Mouse (Mus musculus) neural tube, embryonic 12.5 days (tissue): ENCODE results near the gene Fam89a. TPM values are rescaled to one million over a fixed set of nuclear protein-coding genes. Genes with fewer than 3 reads are reported as not detected.
A peak's percentile ranks its signal among the peaks of the same experiment; 100 is the strongest.

Experiments used
- ATAC-seq: fragments of 200-750 bp; cut with Nextera tagmentation; 2 replicates; pipeline ENCODE4 v1.8.0; 2017; ENCODE audit warnings: low read depth, mild to moderate bottlenecking, moderate TSS enrichment, moderate library complexity; ENCODE audit not compliant: low FRiP score
- H3K27ac ChIP-seq: fragments of 300-500 bp; sonication (generic); 2 replicates; pipeline ENCODE4 v1.5.1; 2016
- H3K27me3 ChIP-seq: fragments of 300-500 bp; sonication (generic); replicated peaks from 2 replicates; pipeline ENCODE4 v1.6.1; 2016; ENCODE audit warnings: mild to moderate bottlenecking
- H3K36me3 ChIP-seq: fragments of 300-500 bp; sonication (generic); 2 replicates; pipeline ENCODE4 v1.6.1; 2016; ENCODE audit warnings: mild to moderate bottlenecking
- H3K4me1 ChIP-seq: fragments of 300-500 bp; sonication (generic); 2 replicates; pipeline ENCODE4 v1.6.1; 2016
- H3K4me2 ChIP-seq: fragments of 300-500 bp; sonication (generic); replicated peaks from 2 replicates; pipeline ENCODE4 v1.6.1; 2016; ENCODE audit warnings: mild to moderate bottlenecking
- H3K4me3 ChIP-seq: fragments of 300-500 bp; sonication (generic); 2 replicates; pipeline ENCODE4 v1.5.1; 2016
- H3K9ac ChIP-seq: fragments of 300-500 bp; sonication (generic); 2 replicates; pipeline ENCODE4 v1.6.1; 2016; ENCODE audit warnings: mild to moderate bottlenecking
- H3K9me3 ChIP-seq: fragments of 300-500 bp; sonication (generic); 2 replicates; pipeline ENCODE4 v1.6.1; 2016; ENCODE audit warnings: mild to moderate bottlenecking
- WGBS: fragments of 180-500 bp; shearing (Covaris S2); methylation state at CpG from one replicate; pipeline ENCODE4 v1.1.7; 2016; 5-methylcytosine and 5-hydroxymethylcytosine counted together
- polyA plus RNA-seq: library from polyadenylated mRNA; unstranded; fragments of >200 nt; fragmentation: Nextera tagmentation; extraction: Ambion mirVana; gene quantifications from 2 replicates; pipeline ENCODE4 v1.2.1, GENCODE M21; 2016

Gene Fam89a
- polyA plus RNA-seq, 1 experiment from 2014 or later = 11.2 TPM

DNA sequence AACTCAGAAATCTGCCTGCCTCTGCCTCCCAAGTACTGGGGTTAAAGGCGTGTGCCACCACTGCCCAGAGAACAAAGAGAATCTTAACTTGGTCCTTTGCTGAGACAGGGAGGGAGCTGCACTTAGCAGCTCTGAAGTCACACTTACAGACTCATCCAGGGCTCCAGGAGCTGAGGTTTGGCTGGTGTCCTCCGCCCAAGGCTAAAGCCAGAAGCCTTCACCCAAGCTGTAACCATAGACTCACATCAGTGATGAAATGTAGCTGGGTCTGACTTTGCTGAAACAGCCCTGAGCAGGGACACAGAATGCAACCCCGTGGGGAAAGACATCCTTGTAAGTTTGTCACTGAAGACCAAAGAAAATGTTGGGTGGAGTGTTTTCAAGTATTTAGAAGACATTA lies 30.8 kb upstream of the Fam89a start:
- Histone ChIP-seq H3K36me3 (no peaks in the 10 kb centered on the region), H3K4me2 (no peak overlapping the region), H3K4me3 (no peak overlapping the region), H3K27me3 (no peaks in the 10 kb centered on the region), H3K4me1 (peaks cover 18% of the 10 kb centered on the region), H3K9me3 (no peaks in the 10 kb centered on the region), H3K9ac (no peak overlapping the region), H3K27ac (no peak overlapping the region)
- WGBS = 89% methylated on average over 3 of the region's 3 CpGs
- no peak for ATAC-seq

DNA sequence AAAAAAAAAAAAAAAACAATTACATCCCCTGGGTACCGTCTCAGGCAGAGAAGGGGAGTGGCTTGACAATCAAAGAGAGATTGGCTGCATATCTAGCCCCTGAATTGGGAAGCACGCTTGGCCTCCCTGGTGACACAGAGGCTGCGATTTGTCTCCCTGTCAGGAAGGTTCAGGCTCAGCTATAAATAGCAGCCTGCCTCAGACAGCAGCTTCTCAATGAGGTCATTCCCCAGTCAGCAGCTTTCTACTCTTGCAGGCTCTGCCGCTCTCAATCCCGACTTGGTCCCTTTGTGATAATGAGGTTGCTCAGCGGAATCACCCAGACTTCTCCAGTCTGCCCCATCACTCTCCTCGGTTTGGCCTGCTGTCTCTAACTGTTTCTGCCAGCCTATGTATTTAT lies 28.6 kb upstream of the Fam89a start:
- peak; percentile 74 for ATAC-seq
- WGBS = 6% methylated on average over 7 of the region's 7 CpGs
- Histone ChIP-seq H3K36me3 (no peaks in the 10 kb centered on the region), H3K27ac (peak overlapping the region; percentile 59), H3K4me2 (peak overlapping the region; percentile 35), H3K27me3 (no peaks in the 10 kb centered on the region), H3K4me1 (peaks cover 18% of the 10 kb centered on the region), H3K9ac (peak overlapping the region; percentile 38; the same call in 1 of the 2 replicates), H3K4me3 (no peak overlapping the region), H3K9me3 (no peaks in the 10 kb centered on the region)

DNA sequence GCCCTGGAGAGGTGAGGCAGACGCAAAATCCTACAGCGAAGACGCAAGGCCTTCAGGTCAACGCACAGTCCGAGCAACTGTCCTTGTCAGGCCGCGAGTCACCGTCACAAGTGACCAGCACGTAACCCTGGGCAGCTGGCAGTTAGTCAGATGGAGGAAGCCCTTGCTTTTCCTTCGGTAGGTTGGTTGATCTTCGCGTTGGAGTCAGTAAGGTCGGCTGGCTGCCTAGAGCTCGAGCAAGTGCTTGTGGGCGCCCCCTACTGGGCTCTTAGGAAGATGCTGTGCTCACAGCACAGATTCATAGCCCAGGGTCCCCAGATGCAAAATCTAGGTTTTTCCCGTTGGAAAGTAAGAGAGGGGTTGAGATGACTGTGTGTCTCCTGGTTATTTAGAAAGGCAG lies 24.1 kb upstream of the Fam89a start:
- no peaks in the 10 kb centered on the region for H3K9me3 ChIP-seq
- peak overlapping the region; percentile 40 for H3K4me2 ChIP-seq
- H3K4me3 ChIP-seq = no peak overlapping the region
- 16% methylated on average over 16 of the region's 16 CpGs for WGBS
- ATAC-seq = no peak
- H3K36me3 ChIP-seq = no peaks in the 10 kb centered on the region
- H3K27me3 ChIP-seq = no peaks in the 10 kb centered on the region
- peaks cover 5% of the 10 kb centered on the region for H3K4me1 ChIP-seq
- no peak overlapping the region for H3K27ac ChIP-seq
- no peak overlapping the region for H3K9ac ChIP-seq

DNA sequence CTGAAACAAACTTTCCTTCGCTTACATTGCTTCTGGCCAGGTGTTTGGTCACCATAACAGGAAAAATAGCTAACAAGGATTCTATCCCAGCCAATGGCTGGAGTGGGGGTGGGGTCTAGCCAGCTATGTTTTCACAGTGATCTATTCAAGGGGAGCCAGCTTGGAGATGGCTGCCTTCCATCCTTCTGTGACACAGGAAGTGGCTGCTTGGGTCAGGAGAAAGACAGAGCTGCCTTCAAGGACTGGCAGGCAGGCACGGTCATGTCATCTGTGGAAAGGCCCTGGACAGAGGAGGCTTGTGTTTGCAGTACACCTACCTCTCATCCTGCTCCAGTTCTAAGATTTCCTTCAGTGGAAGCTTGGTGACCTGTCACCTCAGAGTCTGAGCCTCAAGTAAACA lies 20.8 kb upstream of the Fam89a start:
- Histone ChIP-seq H3K4me2 (no peak overlapping the region), H3K4me3 (no peak overlapping the region), H3K4me1 (no peaks in the 10 kb centered on the region), H3K27ac (no peak overlapping the region), H3K9ac (no peak overlapping the region), H3K36me3 (no peaks in the 10 kb centered on the region), H3K27me3 (no peaks in the 10 kb centered on the region), H3K9me3 (no peaks in the 10 kb centered on the region)
- no peak for ATAC-seq
- WGBS = 74% methylated on average over 2 of the region's 2 CpGs

DNA sequence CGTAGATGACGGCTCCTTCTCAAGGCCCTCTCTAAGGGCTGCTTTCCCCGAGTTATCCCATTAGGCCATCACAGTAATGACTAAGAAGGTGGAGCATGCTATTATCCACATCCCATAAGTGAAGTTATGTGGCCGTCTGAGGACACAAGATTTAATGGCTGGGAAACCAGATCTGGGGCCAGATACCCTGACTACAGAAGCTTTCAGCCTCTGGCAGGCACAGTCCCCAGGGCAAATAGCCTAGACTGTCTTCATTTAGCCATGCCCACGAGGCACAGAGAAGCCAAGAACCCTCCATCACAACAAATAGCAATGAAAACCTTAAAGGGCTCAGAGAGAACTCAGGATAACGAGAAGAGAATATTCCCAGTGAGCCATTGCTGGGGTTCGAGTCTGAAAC lies 11.4 kb upstream of the Fam89a start:
- Histone ChIP-seq H3K27ac (no peak overlapping the region), H3K4me1 (no peaks in the 10 kb centered on the region), H3K9ac (no peak overlapping the region), H3K4me3 (no peak overlapping the region), H3K36me3 (no peaks in the 10 kb centered on the region), H3K9me3 (no peaks in the 10 kb centered on the region), H3K4me2 (no peak overlapping the region), H3K27me3 (no peaks in the 10 kb centered on the region)
- 63% methylated on average over 7 of the region's 7 CpGs for WGBS
- no peak for ATAC-seq

DNA sequence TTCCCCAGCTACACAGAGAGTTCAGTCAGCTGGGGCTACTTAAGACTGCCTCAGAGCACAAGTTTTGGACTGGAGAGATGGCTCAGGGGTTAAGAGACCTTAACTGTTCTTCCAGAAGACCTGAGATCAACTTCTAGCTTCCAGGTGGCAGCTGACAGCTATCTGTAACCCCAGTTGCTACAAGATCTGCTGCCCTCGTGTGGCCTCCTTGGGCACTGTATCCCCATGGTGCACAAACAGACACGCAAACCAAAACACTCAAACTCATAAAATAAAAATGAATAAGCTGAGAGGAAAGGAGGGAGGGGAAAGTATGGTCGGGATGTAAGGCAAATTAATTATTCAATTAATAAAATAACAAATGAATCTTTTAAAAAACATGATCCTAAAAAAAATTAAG lies 6.9 kb upstream of the Fam89a start:
- Histone ChIP-seq H3K27me3 (0 out of 2 replicates have a peak, but pooled peaks cover 5% of the 10 kb centered on the region), H3K9me3 (no peaks in the 10 kb centered on the region), H3K9ac (no peak overlapping the region), H3K4me1 (no peaks in the 10 kb centered on the region), H3K27ac (no peak overlapping the region), H3K4me2 (no peak overlapping the region), H3K36me3 (no peaks in the 10 kb centered on the region), H3K4me3 (no peak overlapping the region)
- WGBS = 50% methylated on average over 3 of the region's 3 CpGs
- no peak for ATAC-seq

DNA sequence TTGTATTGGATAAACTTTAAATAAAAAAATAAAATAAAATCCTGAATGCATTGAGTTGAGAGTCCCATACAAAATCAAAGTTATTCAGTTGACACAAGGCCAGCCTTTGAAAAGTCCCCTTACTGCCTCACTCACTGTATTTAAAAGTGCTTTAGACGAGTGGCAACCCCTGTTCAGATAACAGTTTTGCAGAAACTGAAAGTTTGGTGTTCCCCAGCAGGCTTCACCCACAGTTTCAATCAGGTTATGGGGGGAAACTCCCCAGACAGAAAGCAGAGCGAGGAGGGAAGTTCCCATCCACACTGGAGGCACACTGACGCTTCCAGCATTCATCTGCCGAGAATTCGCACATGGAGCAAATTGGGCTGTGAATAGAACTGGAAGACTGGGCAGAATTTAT lies 5.0 kb upstream of the Fam89a start:
- ATAC-seq = no peak
- WGBS = 69% methylated on average over 5 of the region's 5 CpGs

DNA sequence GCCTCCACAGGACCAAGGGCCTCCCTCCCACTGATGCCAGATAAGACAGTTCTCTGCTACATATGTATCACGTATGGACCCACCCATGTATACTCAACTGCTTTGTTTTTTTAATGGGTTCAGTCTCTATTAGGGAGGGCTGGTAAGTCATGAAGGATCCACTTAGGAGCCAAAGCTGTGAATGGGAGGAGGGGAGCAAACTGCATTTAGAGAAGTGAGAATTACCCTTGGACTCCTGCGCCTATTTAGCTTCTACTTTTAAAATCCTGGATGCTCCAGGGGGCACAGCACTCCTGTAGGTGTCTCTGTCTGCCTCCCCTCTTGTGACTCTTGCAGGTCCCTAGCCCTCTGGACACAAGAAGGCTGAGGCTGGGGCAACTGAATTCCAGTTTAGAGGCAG lies 4.5 kb upstream of the Fam89a start:
- Histone ChIP-seq H3K36me3 (no peaks in the 10 kb centered on the region), H3K9me3 (no peaks in the 10 kb centered on the region), H3K4me1 (0 out of 2 replicates have a peak, but pooled peaks cover 3% of the 10 kb centered on the region), H3K9ac (no peak overlapping the region), H3K4me3 (no peak overlapping the region), H3K27ac (no peak overlapping the region), H3K4me2 (no peak overlapping the region), H3K27me3 (peaks cover 27% of the 10 kb centered on the region)
- WGBS = 79% methylated on average over 2 of the region's 2 CpGs
- no peak for ATAC-seq

More for the DNA sequence above, 5.0 kb upstream of the Fam89a start:
- Histone ChIP-seq H3K9me3 (no peaks in the 10 kb centered on the region), H3K36me3 (no peaks in the 10 kb centered on the region), H3K4me3 (no peak overlapping the region), H3K27ac (no peak overlapping the region), H3K27me3 (peaks cover 23% of the 10 kb centered on the region), H3K9ac (no peak overlapping the region), H3K4me2 (no peak overlapping the region), H3K4me1 (0 out of 2 replicates have a peak, but pooled peaks cover 3% of the 10 kb centered on the region)

DNA sequence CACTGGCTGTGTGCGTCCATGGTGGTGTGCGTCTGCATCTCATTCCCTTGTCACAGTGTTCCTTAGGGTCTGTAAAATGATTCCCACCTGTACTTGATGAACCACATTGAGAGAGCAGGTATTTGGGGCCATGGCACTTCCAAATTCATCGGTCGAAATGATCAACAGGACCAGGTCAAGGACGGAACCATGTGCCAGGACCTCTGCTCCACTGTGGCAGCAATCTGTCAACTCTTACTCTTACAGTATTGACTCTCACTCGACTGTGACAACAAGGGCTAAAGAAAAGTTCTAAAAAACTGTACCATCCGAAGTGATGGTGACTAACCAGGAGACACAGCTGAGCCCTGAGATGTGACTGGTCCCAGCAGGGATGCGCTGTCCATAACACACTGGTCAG lies 3.8 kb upstream of the Fam89a start:
- H3K9ac ChIP-seq = no peak overlapping the region
- no peaks in the 10 kb centered on the region for H3K36me3 ChIP-seq
- no peak for ATAC-seq
- no peak overlapping the region for H3K4me3 ChIP-seq
- WGBS = 90% methylated on average over 8 of the region's 8 CpGs
- H3K9me3 ChIP-seq = no peaks in the 10 kb centered on the region
- peaks cover 34% of the 10 kb centered on the region for H3K27me3 ChIP-seq
- no peak overlapping the region for H3K27ac ChIP-seq
- H3K4me2 ChIP-seq = no peak overlapping the region
- H3K4me1 ChIP-seq = 0 out of 2 replicates have a peak, but pooled peaks cover 3% of the 10 kb centered on the region

DNA sequence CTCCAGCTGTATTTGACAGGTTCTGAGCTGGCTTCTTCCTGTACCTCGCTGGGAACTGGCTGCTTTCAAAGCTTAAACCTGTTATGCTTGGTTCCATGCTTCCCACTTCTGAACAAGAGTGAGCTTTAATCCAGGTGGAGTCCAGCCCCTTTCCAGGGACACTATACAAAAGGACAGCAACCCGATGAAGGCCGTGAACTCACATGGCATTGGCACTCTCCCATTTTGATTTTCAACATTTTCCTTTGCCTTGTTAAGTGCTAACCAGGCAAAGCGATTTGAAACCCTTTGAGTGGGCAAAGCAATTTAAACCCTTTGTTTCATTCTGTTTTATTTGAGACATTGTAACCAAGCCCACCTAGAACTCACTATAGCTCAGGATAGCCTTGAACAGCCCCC lies 3.2 kb upstream of the Fam89a start:
- WGBS = 52% methylated on average over 4 of the region's 4 CpGs

DNA sequence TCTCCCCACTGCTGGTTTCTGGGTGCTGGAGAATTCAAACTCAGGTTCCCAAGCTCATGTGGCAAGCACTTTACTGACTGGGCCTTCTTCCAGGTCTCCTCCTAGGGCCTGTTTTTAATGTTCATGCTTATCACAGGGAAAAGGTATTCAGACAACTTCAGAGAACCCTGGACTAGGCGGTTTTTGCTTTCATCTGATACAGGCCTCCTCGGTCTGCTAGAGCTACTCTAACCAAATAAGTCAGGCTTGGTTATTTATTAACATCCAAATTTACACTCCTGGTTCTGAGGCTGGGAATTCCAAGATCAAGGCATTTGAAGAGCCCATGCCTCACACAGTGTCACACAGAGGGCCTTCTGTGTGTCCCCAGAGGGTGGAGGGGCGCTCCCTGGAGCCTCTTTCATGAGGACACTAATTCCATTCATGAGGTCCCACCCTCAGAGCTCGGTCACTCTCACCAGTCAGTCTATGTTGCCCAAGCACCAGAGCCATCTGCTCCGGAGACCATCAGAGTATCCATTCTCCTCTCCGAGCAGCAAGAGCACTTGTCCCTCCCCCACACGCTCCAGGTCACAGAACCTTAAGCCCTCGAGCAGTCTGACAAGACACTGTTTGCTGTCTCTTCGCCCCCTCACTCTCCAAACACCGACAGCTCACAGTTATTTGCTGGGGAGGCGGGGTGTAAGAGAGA lies 2.6 kb upstream of the Fam89a start:
- no peak for ATAC-seq

More for the DNA sequence above, 3.2 kb upstream of the Fam89a start:
- ATAC-seq = no peak
- Histone ChIP-seq H3K36me3 (no peaks in the 10 kb centered on the region), H3K9ac (no peak overlapping the region), H3K27me3 (peaks cover 41% of the 10 kb centered on the region), H3K4me1 (0 out of 2 replicates have a peak, but pooled peaks cover 3% of the 10 kb centered on the region), H3K4me3 (no peak overlapping the region), H3K4me2 (no peak overlapping the region), H3K9me3 (no peaks in the 10 kb centered on the region), H3K27ac (no peak overlapping the region)

DNA sequence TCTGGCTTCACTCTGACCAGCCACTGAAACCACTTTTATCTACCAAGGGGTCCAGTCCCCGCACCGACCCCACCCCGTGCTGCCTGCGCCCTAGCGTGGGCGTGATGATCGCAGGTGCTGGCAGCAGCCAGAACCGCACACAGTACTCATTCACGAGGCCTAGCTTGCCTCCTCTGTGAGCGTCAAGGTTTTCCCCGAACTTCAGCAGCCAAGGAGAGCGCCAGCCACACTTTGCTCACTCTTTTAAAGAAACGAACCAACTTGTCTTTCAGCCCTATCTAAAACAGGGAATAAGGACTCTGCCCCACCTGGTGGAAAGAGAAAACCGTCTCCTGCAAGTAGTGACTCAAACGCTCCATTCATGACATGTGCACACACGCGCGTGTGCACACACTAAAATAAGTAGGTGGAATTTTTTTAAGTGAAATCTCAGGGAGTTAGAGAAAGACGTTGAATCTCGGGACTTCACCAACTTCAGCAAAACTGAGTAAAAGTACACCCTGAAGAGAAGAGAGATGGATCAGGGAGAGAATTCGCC lies 762 bp upstream of the Fam89a start:
- H3K27me3 ChIP-seq = peaks cover 45% of the 10 kb centered on the region
- H3K36me3 ChIP-seq = no peaks in the 10 kb centered on the region
- H3K4me2 ChIP-seq = peak overlapping the region; percentile 72; the same call in 1 of the 2 replicates
- 0 out of 2 replicates have a peak, but pooled peaks cover 3% of the 10 kb centered on the region for H3K4me1 ChIP-seq
- ATAC-seq = no peak
- H3K27ac ChIP-seq = no peak overlapping the region
- no peaks in the 10 kb centered on the region for H3K9me3 ChIP-seq
- 33% methylated on average over 21 of the region's 21 CpGs for WGBS
- no peak overlapping the region for H3K4me3 ChIP-seq
- no peak overlapping the region for H3K9ac ChIP-seq

More for the DNA sequence above, 2.6 kb upstream of the Fam89a start:
- no peak overlapping the region for H3K9ac ChIP-seq
- H3K4me3 ChIP-seq = no peak overlapping the region
- 0 out of 2 replicates have a peak, but pooled peaks cover 3% of the 10 kb centered on the region for H3K4me1 ChIP-seq
- H3K27ac ChIP-seq = no peak overlapping the region
- H3K27me3 ChIP-seq = peaks cover 45% of the 10 kb centered on the region
- no peak overlapping the region for H3K4me2 ChIP-seq
- H3K36me3 ChIP-seq = no peaks in the 10 kb centered on the region
- no peaks in the 10 kb centered on the region for H3K9me3 ChIP-seq
- 16% methylated on average over 11 of the region's 11 CpGs for WGBS

DNA sequence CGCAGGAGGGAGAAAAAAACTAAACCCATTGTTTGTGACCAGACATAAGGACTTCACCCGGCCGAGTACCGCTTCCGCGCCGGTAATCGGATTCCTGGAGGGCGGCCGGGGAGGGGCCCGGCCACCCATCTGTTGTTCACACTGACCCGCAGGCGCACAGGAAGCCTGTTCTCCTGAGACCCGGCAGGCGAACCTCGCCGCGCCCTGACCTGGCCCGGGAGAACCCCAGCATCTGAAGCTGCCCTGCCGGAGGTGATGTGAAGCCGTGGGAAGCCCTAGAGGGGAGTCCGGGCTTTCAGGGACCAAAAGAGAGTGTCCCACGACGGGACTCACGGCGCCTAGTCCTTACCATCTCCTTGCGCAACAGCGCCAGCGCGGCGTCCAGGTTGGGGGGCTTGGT lies 441 bp downstream of the Fam89a start:
- Histone ChIP-seq H3K9me3 (no peaks in the 10 kb centered on the region), H3K4me1 (0 out of 2 replicates have a peak, but pooled peaks cover 3% of the 10 kb centered on the region), H3K9ac (peak overlapping the region; percentile 38), H3K27ac (no peak overlapping the region), H3K27me3 (peaks cover 45% of the 10 kb centered on the region), H3K4me3 (peak overlapping the region; percentile 44), H3K36me3 (no peaks in the 10 kb centered on the region), H3K4me2 (peak overlapping the region; percentile 72)
- WGBS = under 1% methylated on average over 31 of the region's 31 CpGs
- ATAC-seq = no peak
